Mouse (Mus musculus) C2C12 (cell line): ENCODE measurements around the gene Gm5460.

Source experiments
- CEBPB ChIP-seq: IDR thresholded peaks from one replicate; pipeline ENCODE4 v1.6.1; 2011; ENCODE audit warnings: low read depth, mild to moderate bottlenecking, control low read depth, moderate library complexity
- CTCF ChIP-seq: IDR thresholded peaks from one replicate; pipeline ENCODE4 v1.5.1; 2011; ENCODE audit not compliant: control insufficient read depth, insufficient read depth, insufficient read length
- FOSL1 ChIP-seq: IDR thresholded peaks from one replicate; pipeline ENCODE4 v1.8.0; 2011; ENCODE audit warnings: mild to moderate bottlenecking, low read length; ENCODE audit not compliant: poor library complexity, insufficient read depth, severe bottlenecking
- MAX ChIP-seq: IDR thresholded peaks from one replicate; pipeline ENCODE4 v1.6.1; 2011; ENCODE audit warnings: mild to moderate bottlenecking, control low read depth
- MYOD1 ChIP-seq: IDR thresholded peaks from one replicate; pipeline ENCODE4 v1.6.1; 2011; ENCODE audit warnings: low read depth; ENCODE audit not compliant: control insufficient read depth, insufficient read length
- MYOG ChIP-seq: IDR thresholded peaks from one replicate; pipeline ENCODE4 v1.6.1; 2011; ENCODE audit not compliant: control insufficient read depth, insufficient read length; ENCODE audit errors: extremely low read depth
- USF1 ChIP-seq: IDR thresholded peaks from one replicate; pipeline ENCODE4 v1.6.1; 2011; ENCODE audit warnings: low read depth, mild to moderate bottlenecking, control low read depth, moderate library complexity

GRCm38 (mm10) chr14:34096161-34096560 lies 79.6 kb downstream of the Gm5460 start:
- TF ChIP-seq CTCF: no peak
- no peak for TF ChIP-seq USF1
- TF ChIP-seq FOSL1: no peak
- TF ChIP-seq MAX: no peak
- no peak for TF ChIP-seq MYOD1
- no peak for TF ChIP-seq CEBPB
- no peak for TF ChIP-seq MYOG
